Mouse (Mus musculus): ENCODE measurements around the gene Strip2. TPM values are rescaled to one million over a fixed set of nuclear protein-coding genes. Genes with fewer than 3 reads are reported as not detected.

Gene Strip2
- total and polyA plus RNA-seq, 3 experiments, result 0.02 to 0.76 (median 0.30) TPM

DNA sequence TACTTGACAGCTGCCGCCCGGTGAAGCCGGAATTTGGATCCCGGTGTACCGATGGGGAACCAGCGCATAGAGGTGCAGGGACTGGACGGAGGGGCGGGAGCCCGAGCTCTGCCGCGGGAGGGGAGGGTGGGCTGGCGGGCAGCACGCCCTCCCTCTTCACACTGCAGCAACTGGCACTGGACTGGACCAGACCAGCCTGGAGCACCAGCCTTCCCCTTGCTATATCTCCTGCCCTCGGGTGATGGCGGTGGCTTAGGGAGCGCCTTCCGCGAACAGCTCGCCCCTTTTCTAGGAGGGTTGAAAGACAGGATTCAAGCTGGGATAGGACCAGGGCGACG lies 540 bp downstream of the Strip2 start:
- peak overlapping the region; percentile 90 for H3K4me3 ChIP-seq (ENCODE audit: low read depth, low read length)
- H3K36me3 ChIP-seq (replicated peaks), result peaks cover under 1% of the 10 kb centered on the region
- peak; percentile 37 for DNase-seq (ENCODE audit: low spot score)
- H3K27me3 ChIP-seq (ENCODE audit: insufficient read depth, low read length), result peaks cover 26% of the 10 kb centered on the region
- H3K4me1 ChIP-seq (ENCODE audit: insufficient read depth, low read depth, low read length), result peaks cover 16% of the 10 kb centered on the region
- H3K9me3 ChIP-seq (replicated peaks), result no peaks in the 10 kb centered on the region
- no peak for TF ChIP-seq GATA2 (IDR thresholded peaks at IDR 0.05; ENCODE audit: borderline replicate concordance, low read depth, low read length)
- TF ChIP-seq POLR2AphosphoS5 (IDR thresholded peaks at IDR 0.05; ENCODE audit: insufficient replicate concordance, low read depth, low read length), result no peak
- TF ChIP-seq GATA1 (IDR thresholded peaks at IDR 0.05; ENCODE audit: borderline replicate concordance, low read length), result no peak
- TF ChIP-seq CTCF (IDR thresholded peaks at IDR 0.05; ENCODE audit: low read depth, low read length), result no peak
- no peak for TF ChIP-seq TAL1 (conservative IDR thresholded peaks at IDR 0.05; ENCODE audit: low read depth, low read length)
- ATAC-seq (ENCODE audit: extremely low read depth, insufficient number of reproducible peaks, low FRiP score, poor library complexity, severe bottlenecking), result no peak

DNA sequence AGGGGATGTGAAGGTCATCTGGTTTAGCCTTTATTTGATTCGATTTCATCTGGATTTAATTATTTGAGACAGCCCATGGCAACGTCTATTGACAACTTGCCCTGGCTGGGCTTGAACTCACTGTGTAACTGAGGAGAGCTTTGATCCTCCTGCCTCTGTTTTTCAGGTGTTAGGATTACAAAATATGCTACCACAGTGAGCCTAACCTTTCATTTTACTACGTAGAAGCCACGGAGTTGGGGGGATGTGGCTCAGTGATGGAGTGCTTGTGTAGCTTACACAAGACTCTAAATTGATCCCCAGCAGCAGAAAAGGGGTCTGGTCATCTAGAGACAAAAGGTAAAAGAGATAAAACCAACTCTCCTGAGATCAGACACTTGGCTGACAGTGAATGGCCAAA lies 1.1 kb downstream of the Strip2 start:
- peaks cover 16% of the 10 kb centered on the region for H3K4me1 ChIP-seq (ENCODE audit: insufficient read depth, low read depth, low read length)
- no peak for ATAC-seq (ENCODE audit: extremely low read depth, insufficient number of reproducible peaks, low FRiP score, poor library complexity, severe bottlenecking)
- H3K4me3 ChIP-seq (ENCODE audit: low read depth, low read length), result no peak overlapping the region; the same call in 1 of the 2 replicates
- DNase-seq (ENCODE audit: low spot score), result no peak
- peaks cover 26% of the 10 kb centered on the region for H3K27me3 ChIP-seq (ENCODE audit: insufficient read depth, low read length)
- H3K9me3 ChIP-seq (replicated peaks), result no peaks in the 10 kb centered on the region
- TF ChIP-seq CTCF (IDR thresholded peaks at IDR 0.05; ENCODE audit: low read depth, low read length) (no peak), POLR2AphosphoS5 (IDR thresholded peaks at IDR 0.05; ENCODE audit: insufficient replicate concordance, low read depth, low read length) (no peak), GATA2 (IDR thresholded peaks at IDR 0.05; ENCODE audit: borderline replicate concordance, low read depth, low read length) (no peak), GATA1 (IDR thresholded peaks at IDR 0.05; ENCODE audit: borderline replicate concordance, low read length) (no peak), TAL1 (conservative IDR thresholded peaks at IDR 0.05; ENCODE audit: low read depth, low read length) (no peak)
- no peaks in the 10 kb centered on the region for H3K36me3 ChIP-seq (replicated peaks)

DNA sequence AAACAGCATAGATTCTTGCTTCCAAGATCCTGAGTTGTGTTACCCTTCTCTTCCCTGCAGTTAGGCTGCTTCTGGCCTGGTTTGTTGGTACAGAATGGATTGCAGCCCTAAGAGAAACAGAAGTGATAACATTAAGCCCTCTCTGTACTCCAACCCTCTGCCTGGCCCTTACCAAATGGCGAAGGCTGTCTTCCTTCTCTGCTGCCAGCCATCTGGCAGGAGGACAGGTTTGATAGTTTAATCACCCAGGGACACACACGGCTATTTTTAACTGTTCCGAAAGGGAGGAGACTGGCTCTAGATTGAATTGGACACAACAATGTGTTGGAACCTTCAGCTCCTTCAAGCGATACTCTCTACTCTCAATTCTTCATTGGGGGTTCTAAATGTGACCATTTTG lies 6.7 kb downstream of the Strip2 start:
- TF ChIP-seq GATA2 (IDR thresholded peaks at IDR 0.05; ENCODE audit: borderline replicate concordance, low read depth, low read length) (no peak), CTCF (IDR thresholded peaks at IDR 0.05; ENCODE audit: low read depth, low read length) (no peak), POLR2AphosphoS5 (IDR thresholded peaks at IDR 0.05; ENCODE audit: insufficient replicate concordance, low read depth, low read length) (no peak), GATA1 (IDR thresholded peaks at IDR 0.05; ENCODE audit: borderline replicate concordance, low read length) (no peak), TAL1 (conservative IDR thresholded peaks at IDR 0.05; ENCODE audit: low read depth, low read length) (no peak)
- H3K36me3 ChIP-seq (replicated peaks), result no peaks in the 10 kb centered on the region
- H3K27me3 ChIP-seq (ENCODE audit: insufficient read depth, low read length), result peaks cover 51% of the 10 kb centered on the region
- no peak overlapping the region for H3K4me3 ChIP-seq (ENCODE audit: low read depth, low read length)
- ATAC-seq (ENCODE audit: extremely low read depth, insufficient number of reproducible peaks, low FRiP score, poor library complexity, severe bottlenecking) (no peak), DNase-seq (ENCODE audit: low spot score) (no peak)
- no peaks in the 10 kb centered on the region for H3K4me1 ChIP-seq (ENCODE audit: insufficient read depth, low read depth, low read length)
- no peaks in the 10 kb centered on the region for H3K9me3 ChIP-seq (replicated peaks)

DNA sequence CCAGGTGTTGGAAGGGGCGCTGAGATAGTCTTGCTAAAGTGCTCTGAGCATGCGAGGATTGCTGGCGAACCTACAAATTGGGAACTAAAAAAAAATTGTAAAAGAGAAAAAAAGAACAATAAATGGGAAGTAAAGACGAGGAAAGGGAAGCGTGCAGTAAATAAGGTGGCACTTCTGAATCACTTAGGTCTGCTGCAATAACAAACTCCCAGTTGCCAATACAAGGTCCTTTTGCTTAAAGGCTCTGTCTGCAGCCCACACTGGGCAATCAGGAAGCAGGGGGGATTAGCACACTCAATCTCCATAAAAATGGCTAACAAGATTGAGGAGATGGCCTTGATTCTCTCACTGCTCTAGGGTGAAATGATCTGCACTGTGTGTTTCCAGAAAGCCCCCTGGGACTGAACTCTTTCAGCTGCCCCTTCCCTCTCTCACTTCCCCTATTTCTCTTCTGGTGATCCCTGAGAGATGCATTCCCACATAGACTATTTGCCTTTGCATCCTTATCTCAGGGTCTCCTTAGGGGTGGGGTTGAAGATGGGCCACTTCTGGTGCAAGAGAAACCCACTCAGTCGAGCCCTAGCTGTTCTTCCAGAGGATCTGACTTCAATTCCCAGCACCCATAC lies 8.9 kb downstream of the Strip2 start:
- no peak overlapping the region for H3K4me3 ChIP-seq (ENCODE audit: low read depth, low read length)
- no peak for ATAC-seq (ENCODE audit: extremely low read depth, insufficient number of reproducible peaks, low FRiP score, poor library complexity, severe bottlenecking)
- no peaks in the 10 kb centered on the region for H3K36me3 ChIP-seq (replicated peaks)
- DNase-seq (ENCODE audit: low spot score), result no peak
- TF ChIP-seq TAL1 (conservative IDR thresholded peaks at IDR 0.05; ENCODE audit: low read depth, low read length) (no peak), CTCF (IDR thresholded peaks at IDR 0.05; ENCODE audit: low read depth, low read length) (no peak), GATA1 (IDR thresholded peaks at IDR 0.05; ENCODE audit: borderline replicate concordance, low read length) (no peak), POLR2AphosphoS5 (IDR thresholded peaks at IDR 0.05; ENCODE audit: insufficient replicate concordance, low read depth, low read length) (no peak), GATA2 (IDR thresholded peaks at IDR 0.05; ENCODE audit: borderline replicate concordance, low read depth, low read length) (no peak)
- H3K4me1 ChIP-seq (ENCODE audit: insufficient read depth, low read depth, low read length), result no peaks in the 10 kb centered on the region
- no peaks in the 10 kb centered on the region for H3K9me3 ChIP-seq (replicated peaks)
- H3K27me3 ChIP-seq (ENCODE audit: insufficient read depth, low read length), result peaks cover 41% of the 10 kb centered on the region

DNA sequence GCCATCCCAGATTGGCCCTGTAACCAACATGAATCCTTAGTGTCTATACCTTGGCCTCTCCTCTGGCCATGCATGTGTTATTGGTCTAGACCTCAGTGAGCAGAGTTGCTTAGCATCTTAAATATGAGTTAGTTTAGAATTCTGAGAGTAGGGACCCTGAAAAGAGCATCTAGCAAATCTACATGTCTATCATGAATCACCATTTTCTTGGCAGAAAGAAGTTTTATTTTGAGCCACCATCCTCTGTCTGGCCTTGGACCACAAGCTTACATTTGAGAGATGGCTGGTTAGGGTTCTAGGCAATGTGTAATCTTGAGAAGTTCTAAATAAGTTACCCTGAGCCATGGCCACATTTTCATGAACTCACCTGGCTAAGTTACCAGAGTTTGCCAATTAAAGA lies 13.3 kb downstream of the Strip2 start:
- no peaks in the 10 kb centered on the region for H3K4me1 ChIP-seq (ENCODE audit: insufficient read depth, low read depth, low read length)
- peaks cover 40% of the 10 kb centered on the region for H3K27me3 ChIP-seq (ENCODE audit: insufficient read depth, low read length)
- DNase-seq (ENCODE audit: low spot score) (no peak), ATAC-seq (ENCODE audit: extremely low read depth, insufficient number of reproducible peaks, low FRiP score, poor library complexity, severe bottlenecking) (no peak)
- no peaks in the 10 kb centered on the region for H3K36me3 ChIP-seq (replicated peaks)
- TF ChIP-seq GATA2 (IDR thresholded peaks at IDR 0.05; ENCODE audit: borderline replicate concordance, low read depth, low read length), result no peak
- TF ChIP-seq GATA1 (IDR thresholded peaks at IDR 0.05; ENCODE audit: borderline replicate concordance, low read length), result no peak
- TF ChIP-seq CTCF (IDR thresholded peaks at IDR 0.05; ENCODE audit: low read depth, low read length), result no peak
- TF ChIP-seq POLR2AphosphoS5 (IDR thresholded peaks at IDR 0.05; ENCODE audit: insufficient replicate concordance, low read depth, low read length), result no peak
- TF ChIP-seq TAL1 (conservative IDR thresholded peaks at IDR 0.05; ENCODE audit: low read depth, low read length), result no peak
- H3K4me3 ChIP-seq (ENCODE audit: low read depth, low read length), result no peak overlapping the region
- no peaks in the 10 kb centered on the region for H3K9me3 ChIP-seq (replicated peaks)

DNA sequence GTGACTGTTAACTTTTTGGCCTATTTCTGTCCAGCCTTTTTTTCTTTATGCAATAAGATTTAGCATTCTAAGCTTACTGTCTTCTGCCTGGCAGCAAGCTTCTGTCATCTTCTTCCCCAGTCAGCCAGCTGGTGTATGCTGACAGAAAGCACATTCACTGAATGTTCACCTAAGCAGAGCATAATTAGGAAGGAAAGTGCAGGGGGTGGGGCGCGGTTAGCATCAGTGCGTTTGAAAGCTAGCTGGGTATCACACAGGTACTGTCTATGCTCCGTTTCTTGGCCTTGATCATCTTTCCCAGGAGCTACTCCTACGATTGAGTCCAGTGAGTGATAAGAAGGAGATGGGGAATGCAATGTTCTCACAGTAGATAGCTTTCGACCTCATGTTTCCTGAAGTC lies 13.9 kb downstream of the Strip2 start:
- TF ChIP-seq POLR2AphosphoS5 (IDR thresholded peaks at IDR 0.05; ENCODE audit: insufficient replicate concordance, low read depth, low read length) (no peak), TAL1 (conservative IDR thresholded peaks at IDR 0.05; ENCODE audit: low read depth, low read length) (no peak), GATA1 (IDR thresholded peaks at IDR 0.05; ENCODE audit: borderline replicate concordance, low read length) (no peak), GATA2 (IDR thresholded peaks at IDR 0.05; ENCODE audit: borderline replicate concordance, low read depth, low read length) (no peak), CTCF (IDR thresholded peaks at IDR 0.05; ENCODE audit: low read depth, low read length) (no peak)
- no peak for ATAC-seq (ENCODE audit: extremely low read depth, insufficient number of reproducible peaks, low FRiP score, poor library complexity, severe bottlenecking)
- no peaks in the 10 kb centered on the region for H3K9me3 ChIP-seq (replicated peaks)
- no peaks in the 10 kb centered on the region for H3K36me3 ChIP-seq (replicated peaks)
- H3K4me3 ChIP-seq (ENCODE audit: low read depth, low read length), result no peak overlapping the region
- H3K27me3 ChIP-seq (ENCODE audit: insufficient read depth, low read length), result peaks cover 39% of the 10 kb centered on the region
- H3K4me1 ChIP-seq (ENCODE audit: insufficient read depth, low read depth, low read length), result no peaks in the 10 kb centered on the region
- no peak for DNase-seq (ENCODE audit: low spot score)

All from G1E (cell line).